Mouse (Mus musculus) ovary, adult 18-20 months (tissue): ENCODE measurements around the gene Kcnip4.

ENCODE experiments used
- DNase-seq: peaks from one replicate; pipeline ENCODE4 v3.0.0; 2022; ENCODE audit warnings: low spot score, mixed read lengths

Gene Kcnip4

GRCm38 (mm10) chr5:48408276-48408675 is 1116.4 kb downstream of the Kcnip4 start:
- DNase-seq: no peak

- DNase-seq: no peak
Measured at GRCm38 (mm10) chr5:48402497-48402896, 1122.2 kb downstream of the Kcnip4 start.

- DNase-seq: peak; percentile 84
Measured at GRCm38 (mm10) chr5:48371890-48372766, 1152.6 kb downstream of the Kcnip4 start.

- no peak for DNase-seq
Measured at GRCm38 (mm10) chr5:48349309-48349708, 1175.4 kb downstream of the Kcnip4 start.

DNA sequence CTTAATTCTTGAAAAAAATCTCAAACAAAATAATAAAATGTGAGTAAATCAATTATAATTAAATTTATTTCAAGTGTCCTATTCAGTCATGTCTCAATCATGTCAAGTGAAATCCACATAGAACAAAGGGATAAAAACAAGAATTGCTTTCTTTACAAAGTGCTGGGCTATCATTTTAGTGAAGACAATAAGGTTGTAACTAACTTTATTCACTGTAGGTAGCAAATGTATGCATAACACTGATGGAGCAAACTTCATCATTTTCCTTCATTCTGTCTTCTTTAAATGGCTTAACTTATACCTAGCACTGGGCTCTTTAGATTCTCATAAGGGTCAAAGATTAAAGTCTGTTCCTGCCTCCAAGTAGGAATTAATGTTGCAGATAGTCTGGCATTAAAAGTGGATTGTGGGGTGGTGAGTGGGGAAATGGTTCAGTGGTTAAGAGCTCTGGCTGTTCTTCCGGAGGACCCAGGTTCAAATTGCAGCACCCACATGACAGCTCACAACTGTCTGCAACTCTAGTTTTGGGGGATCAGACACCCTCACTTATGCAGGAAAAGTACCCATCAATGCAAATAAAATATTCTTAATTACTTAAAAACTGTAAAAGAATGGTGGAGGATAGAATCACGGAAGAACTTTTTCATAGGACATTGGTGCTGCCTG is 1178.6 kb downstream of the Kcnip4 start:
- no peak for DNase-seq

DNA sequence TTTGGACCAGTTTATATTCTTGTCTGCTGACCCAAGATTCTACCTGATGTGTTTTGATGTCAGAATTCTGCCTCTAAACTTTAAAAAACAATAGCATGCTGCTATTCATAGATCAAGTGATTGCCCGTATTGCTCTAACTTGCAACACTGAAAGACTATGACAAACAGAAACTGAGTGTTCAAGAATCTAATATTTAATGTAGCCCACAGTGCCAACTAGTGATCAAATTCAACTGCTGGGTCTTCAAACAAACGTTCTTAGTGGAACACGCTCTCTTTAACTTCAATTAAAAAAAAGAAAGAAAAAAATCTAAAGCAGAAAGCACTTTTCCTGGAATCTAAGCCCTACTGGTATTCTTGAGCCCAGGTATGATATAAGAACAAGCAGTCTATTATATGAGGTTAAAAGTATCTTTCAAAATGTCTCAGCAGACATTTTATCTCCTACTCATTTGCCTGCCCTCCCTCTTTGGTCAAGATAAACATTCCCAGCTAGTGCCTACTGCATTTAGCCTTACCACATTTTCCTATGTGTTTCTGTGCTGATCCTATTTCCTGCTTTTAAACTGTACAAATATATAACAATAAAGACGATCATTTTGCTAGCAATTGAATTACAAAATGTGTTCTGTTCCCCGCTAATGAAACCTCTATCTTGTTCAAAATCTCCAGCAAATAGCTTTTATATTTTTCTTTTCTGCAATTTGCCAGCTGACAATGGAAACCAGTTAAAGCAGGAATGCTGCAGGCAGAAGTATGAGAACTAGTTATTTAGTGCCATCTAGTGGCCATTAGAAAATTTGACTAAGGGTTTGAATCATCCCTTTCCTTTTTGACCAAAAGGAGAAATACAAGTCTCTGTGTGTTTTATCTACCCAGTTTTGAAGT is 1179.4 kb downstream of the Kcnip4 start:
- DNase-seq: no peak

- no peak for DNase-seq
Measured at GRCm38 (mm10) chr5:48340808-48341433, 1183.8 kb downstream of the Kcnip4 start.
